Mouse (Mus musculus) kidney, postnatal 10 days (tissue): ENCODE data around the gene Htra3.

ENCODE experiments used
- DNase-seq: peaks from one replicate; pipeline ENCODE4 v3.0.0; 2021; ENCODE audit warnings: mixed read lengths

Htra3 gene

GRCm38 (mm10) chr5:35679256-35680155 lies at the start of gene Htra3:
Gene Htra3, minus strand, starts transcription at chr5:35679782.
- peak; percentile 74 for DNase-seq

DNA sequence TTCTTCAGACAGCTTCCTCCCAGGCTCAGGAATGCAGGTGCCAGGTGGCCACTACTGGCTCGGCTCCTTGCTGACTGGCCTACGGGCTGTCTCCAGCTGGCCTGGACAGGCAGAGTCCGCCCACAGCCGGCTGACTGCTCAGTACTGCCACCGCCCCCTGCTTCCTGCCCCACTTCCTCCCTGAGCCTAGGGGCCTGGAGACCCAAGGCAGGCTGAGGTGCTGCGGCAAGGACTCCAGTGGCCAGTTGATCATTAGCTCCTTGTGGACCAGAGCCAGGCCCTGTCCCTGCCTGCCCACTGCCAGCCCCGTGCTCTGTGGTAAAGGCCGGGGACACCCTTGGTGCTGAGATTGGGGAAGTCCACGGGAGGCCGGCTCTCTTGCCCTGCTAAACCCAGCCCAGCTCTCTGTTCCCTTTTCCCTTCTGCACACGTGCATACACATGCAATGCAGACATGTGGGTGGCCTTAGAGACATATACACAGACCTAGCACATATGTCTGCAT lies 49.4 kb upstream of the Htra3 start:
- peak; percentile 96 for DNase-seq

GRCm38 (mm10) chr5:35728344-35728956 lies 48.9 kb upstream of the Htra3 start:
- no peak for DNase-seq

DNA sequence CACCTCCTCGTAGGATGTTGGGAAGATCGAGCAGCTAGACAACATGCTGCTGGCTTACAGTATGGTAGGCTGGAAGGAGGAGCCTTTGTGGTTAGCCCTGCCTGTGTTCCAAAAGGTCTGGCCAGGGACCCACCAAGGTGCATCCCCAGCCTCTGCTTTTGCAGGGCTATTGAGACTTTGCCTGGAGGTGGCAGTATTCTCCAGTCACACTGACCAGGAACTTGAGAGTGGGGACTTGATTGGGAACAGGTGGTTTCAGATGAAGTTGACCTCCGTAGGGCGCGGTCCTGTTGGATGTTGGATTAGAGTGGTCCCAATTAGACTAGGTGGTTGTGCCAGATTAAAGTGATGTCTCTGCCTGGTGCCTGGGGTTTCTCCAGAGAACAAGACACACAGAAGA lies 47.9 kb upstream of the Htra3 start:
- no peak for DNase-seq

DNA sequence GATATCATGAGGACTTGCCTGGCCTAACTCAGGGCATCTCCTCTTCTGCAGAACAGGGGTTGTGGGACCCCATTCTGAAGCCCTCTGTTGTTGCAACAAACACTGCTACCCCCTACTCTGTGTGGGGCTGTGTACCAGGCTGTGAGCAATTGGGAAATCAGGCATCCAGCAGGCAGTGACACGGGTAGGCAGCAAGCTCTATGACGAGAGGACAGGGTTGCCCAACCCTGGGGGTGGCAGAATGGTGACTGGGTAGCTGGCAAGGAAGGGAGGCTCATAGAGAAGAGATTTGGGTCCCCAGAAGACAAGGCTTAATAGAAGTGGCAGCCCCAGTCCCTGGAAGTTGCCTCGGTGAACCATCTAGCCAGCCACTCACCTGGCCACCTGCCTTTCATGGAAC lies 46.3 kb upstream of the Htra3 start:
- no peak for DNase-seq

DNA sequence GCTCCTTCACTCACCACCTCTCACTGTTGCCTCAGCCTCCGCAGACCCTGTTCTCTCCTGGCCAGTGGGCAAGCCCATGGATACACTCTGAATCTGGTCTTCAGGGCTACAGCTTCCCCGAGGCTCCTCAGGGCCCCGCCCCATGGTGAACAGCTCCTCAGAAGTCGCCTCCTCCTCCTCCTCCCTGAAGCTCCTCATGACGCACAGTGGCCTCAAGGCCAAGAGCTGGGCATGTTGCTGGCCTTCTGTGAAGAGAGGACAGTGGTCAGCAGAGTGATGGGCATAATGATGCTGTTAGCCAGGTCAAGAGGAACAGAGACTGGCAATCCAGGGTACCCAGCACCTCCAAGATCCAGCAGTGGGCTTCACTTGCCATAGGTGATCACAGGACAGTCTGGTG lies 44.3 kb upstream of the Htra3 start:
- DNase-seq, result no peak

DNA sequence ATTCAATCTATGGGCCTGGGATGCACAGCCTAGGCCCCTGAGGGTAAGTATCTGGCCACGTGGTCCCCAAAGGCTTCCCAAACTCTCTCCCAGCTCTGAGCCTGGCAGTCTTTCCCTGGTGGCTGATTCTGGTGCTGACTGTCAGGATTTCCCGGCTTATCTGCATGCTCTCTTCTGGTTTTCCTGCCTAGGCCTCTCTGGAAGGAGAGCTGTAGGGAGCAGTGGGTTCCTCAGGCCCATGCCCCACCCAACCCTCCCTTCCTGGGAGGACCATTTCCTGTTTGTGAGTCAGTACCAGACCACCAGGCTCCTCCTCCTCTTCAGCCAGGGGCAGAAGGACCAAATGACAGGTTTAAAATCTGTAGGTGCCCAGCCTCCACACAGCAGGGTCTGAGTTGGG lies 43.1 kb upstream of the Htra3 start:
- no peak for DNase-seq

DNA sequence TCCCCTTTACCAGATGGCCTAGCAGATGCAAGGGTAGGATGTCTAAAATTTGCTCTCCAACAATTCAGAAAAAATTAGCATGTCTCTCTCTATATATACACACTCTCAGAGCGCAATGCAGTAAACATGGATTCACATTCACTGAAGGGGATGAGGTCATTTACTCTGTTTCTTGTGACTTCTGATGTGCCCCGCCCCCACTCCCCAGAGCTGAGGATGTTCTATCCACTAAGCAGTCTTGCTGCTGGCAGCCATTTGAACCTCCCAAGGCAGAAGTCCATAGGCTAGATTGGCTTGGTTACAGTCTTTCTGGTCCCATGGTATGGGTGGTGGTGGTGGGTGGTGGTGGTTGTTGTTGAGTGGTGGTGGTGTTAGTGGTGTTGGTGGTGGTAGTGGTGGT lies 42.4 kb upstream of the Htra3 start:
- no peak for DNase-seq

GRCm38 (mm10) chr5:35719880-35720279 lies 40.3 kb upstream of the Htra3 start:
- DNase-seq, result peak; percentile 74

GRCm38 (mm10) chr5:35719343-35719742 lies 39.8 kb upstream of the Htra3 start:
- no peak for DNase-seq

DNA sequence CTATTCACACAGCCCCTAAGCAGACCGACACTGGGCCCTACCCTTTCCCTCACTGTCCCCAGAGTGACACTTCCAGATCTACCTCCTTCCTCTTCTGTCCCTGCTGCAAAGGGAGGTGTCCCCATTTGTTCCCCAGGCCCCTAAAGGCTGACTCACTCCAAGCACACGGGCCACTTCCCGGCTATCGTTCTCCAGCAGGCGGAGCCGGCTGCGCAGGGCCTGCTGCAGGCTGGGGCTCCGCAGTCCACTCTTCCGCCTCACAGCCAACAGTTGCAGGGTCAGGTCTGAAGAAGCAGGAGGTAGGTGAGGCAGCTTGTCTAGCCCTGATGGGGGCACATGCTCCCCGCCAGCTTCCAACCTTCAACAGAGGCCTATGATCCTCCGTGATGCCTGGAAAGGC lies 39.2 kb upstream of the Htra3 start:
- no peak for DNase-seq

- peak; percentile 81 for DNase-seq
Observed at GRCm38 (mm10) chr5:35717946-35718345, 38.4 kb upstream of the Htra3 start.

DNA sequence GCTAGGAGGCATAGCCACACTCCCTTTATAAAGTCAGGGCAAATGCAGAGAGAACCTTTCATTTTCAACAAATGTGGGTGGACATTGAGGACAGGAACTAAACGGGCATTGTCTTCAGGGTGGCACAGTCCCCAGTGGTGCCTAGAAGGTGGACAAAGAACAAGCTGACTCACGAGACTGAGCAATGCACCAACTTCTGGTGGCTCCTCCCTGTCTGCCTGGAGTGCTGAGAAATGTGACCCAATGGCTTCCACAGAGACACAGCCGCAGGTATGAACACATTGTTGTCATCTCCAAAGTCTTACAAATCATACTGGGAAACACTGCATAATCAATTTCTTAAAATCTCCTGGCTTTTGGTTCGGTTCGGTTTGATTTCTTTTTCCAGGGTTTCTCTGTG lies 37.9 kb upstream of the Htra3 start:
- no peak for DNase-seq

GRCm38 (mm10) chr5:35713649-35714354 lies 34.2 kb upstream of the Htra3 start:
- DNase-seq, result peak; percentile 87

DNA sequence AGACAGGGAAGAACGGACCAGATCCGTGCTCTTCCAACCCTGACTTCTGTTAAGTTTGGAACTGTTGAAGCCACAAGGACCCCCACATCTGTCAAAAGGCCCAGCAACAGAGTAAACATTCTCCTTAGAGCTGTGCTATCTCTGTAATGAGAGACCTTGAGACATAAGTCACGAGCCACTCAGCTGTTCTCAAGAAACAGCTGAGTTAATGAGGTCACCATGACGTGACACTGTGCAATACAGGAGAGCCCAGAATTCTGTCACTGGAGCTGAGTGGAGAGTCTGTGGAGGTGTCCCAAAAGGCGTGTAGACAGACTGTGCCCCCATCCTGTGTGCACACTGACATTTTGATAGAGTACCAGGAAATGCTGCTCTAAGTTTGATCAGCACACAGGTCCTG lies 32.9 kb upstream of the Htra3 start:
- DNase-seq, result no peak

DNA sequence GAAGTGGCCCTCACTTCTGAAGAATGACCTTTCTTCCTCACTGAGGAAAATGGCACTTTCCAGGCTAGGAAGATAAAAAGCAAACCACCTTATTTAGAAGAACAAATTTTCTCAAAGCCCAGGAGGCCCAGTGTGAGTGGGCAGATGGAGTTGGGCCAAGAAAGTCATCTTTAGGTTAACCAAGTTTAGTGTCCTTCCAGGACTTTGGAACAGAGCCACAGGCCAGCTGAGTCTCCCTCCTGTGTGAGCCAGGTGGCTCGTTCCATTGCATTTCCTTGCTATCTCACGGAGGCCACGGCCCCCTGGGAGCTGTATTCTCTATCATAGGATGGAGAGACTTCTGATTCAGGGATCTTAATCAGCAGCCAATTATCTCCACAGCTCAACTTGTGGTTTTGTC lies 31.3 kb upstream of the Htra3 start:
- DNase-seq, result no peak

DNA sequence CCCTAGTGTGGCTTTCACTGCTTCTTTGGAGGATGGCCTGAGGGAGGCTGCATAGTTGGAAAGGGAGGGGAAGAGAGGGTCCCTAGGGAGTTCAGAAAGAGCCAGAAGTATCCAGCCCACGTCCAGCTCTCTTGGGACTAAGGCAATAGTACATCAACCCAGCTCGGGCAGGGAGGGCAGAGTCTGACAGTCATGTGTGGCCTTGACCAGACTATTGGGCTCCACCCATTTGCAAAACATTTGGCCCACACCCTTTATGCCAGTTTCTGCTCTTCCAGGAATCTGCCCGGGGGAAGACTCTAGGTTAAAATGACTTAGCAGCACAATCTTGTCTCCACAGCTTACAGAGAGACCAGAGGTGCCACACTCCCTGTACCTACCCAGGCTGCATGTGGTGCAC lies 30.9 kb upstream of the Htra3 start:
- DNase-seq, result no peak

DNA sequence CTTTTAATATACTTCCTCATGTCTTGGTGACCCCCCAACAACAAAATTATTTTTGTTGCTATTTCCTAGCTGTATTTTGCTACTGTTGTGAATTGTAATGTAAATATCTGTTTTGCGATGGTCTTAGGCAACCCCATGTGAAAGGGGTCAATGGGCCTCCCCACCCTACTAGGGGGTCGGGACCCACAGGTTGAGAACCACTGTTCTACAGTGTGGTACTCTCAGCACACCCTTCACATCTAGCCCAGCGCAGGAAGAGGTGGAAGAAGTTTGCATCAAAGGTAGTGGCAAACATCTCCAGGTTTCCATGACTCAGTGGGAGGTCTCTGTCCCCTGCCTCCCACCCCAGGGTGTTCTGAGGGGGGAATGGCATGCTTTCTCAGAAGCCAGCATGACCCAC lies 25.8 kb upstream of the Htra3 start:
- DNase-seq, result no peak

DNA sequence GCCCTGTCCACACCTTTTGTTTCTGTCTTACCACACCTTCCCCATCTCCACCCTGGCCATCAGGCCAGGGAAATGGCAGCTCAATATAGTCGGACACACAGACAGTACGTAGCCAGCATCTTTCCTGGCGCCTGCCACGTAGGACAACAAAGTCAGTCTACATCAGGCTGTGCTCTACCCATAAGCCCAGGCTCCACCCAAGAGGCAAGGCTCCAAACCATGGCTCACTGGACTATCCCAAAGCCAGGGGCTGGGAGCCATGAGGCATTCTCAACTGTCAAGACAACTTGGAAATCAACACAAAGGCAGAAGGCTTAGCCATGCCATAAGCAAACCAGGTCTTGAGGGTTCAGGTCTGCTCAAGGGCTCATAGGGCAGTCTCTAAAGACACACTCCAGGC lies 24.2 kb upstream of the Htra3 start:
- DNase-seq, result no peak

- DNase-seq, result no peak
Observed at GRCm38 (mm10) chr5:35703183-35703582, 23.6 kb upstream of the Htra3 start.

GRCm38 (mm10) chr5:35702582-35703140 lies 23.1 kb upstream of the Htra3 start:
- no peak for DNase-seq

GRCm38 (mm10) chr5:35701042-35701441 lies 21.5 kb upstream of the Htra3 start:
- DNase-seq, result peak; percentile 88

DNA sequence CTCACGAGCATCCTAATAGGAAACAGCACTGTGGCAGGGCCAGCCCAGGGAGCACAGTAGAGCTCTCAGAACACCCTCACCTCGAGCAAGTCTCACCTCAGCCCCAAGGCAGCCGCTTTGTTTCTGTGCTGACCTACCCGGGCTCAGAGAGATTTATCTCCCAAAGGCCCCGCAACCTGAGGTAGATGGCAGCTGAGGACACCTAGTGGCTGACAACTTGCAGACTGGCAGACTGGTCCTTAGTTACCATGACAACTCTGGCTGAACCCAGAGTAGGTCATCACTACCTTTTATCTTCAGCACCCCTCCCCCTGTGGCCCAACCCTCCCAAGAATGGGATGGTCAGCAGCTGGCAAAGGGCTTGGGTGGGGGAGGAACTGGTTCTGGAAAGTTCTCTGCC lies 16.2 kb upstream of the Htra3 start:
- peak; percentile 56 for DNase-seq
